Mouse (Mus musculus) stomach, embryonic 14.5 days (tissue): Measurements from ENCODE around the gene Cacng8. TPM values are rescaled to one million over a fixed set of nuclear protein-coding genes. Genes with fewer than 3 reads are reported as not detected.

ENCODE experiments used
- ATAC-seq: fragments of 200-750 bp; cut with Nextera tagmentation; 2 replicates; pipeline ENCODE4 v1.8.0; 2017; ENCODE audit warnings: low read depth, moderate TSS enrichment; ENCODE audit not compliant: insufficient number of reproducible peaks, insufficient read depth, low FRiP score
- H3K27ac ChIP-seq: fragments of 300-500 bp; sonication (generic); 2 replicates; pipeline ENCODE4 v1.5.1; 2014; ENCODE audit warnings: mild to moderate bottlenecking, low read length, moderate library complexity, mixed read lengths
- H3K27me3 ChIP-seq: fragments of 300-500 bp; sonication (generic); 2 replicates; pipeline ENCODE4 v1.6.1; 2014; ENCODE audit warnings: low read length, control low read depth, mixed read lengths; ENCODE audit not compliant: control insufficient read depth, insufficient read depth
- H3K36me3 ChIP-seq: fragments of 300-500 bp; sonication (generic); 2 replicates; pipeline ENCODE4 v1.6.1; 2014; ENCODE audit warnings: mild to moderate bottlenecking, control low read depth, low read length, moderate library complexity, mixed read lengths; ENCODE audit not compliant: control insufficient read depth, insufficient read depth
- H3K4me1 ChIP-seq: fragments of 300-500 bp; sonication (generic); 2 replicates; pipeline ENCODE4 v1.6.1; 2014; ENCODE audit warnings: low read length, control low read depth, mixed read lengths; ENCODE audit not compliant: control insufficient read depth, insufficient read depth
- H3K4me2 ChIP-seq: fragments of 300-500 bp; sonication (generic); replicated peaks from 2 replicates; pipeline ENCODE4 v1.6.1; 2014; ENCODE audit warnings: low read depth, low read length, control low read depth
- H3K4me3 ChIP-seq: fragments of 300-500 bp; sonication (generic); 2 replicates; pipeline ENCODE4 v1.5.1; 2014; ENCODE audit warnings: low read depth, low read length, control low read depth
- H3K9ac ChIP-seq: fragments of 300-500 bp; sonication (generic); replicated peaks from 2 replicates; pipeline ENCODE4 v1.6.1; 2014; ENCODE audit warnings: low read depth, mild to moderate bottlenecking, control low read depth, low read length, moderate library complexity, mixed read lengths
- H3K9me3 ChIP-seq: fragments of 300-500 bp; sonication (generic); 2 replicates; pipeline ENCODE4 v1.6.1; 2016; ENCODE audit warnings: low read depth, low read length, control low read depth; ENCODE audit not compliant: control insufficient read depth
- WGBS: fragments of 180-500 bp; shearing (Covaris S2); extraction: QIAGEN DNeasy Blood & Tissue Kit; methylation state at CpG from one replicate; pipeline ENCODE4 v1.1.7; 2014; 5-methylcytosine and 5-hydroxymethylcytosine counted together
- polyA plus RNA-seq: library from polyadenylated mRNA; unstranded; fragments of >200 nt; fragmentation: Nextera tagmentation; extraction: Ambion mirVana; gene quantifications from 2 replicates; pipeline ENCODE4 v1.2.1, GENCODE M21; 2014

The Cacng8 gene
- polyA plus RNA-seq, 1 experiment from 2014 or later, result 2.8 TPM

DNA sequence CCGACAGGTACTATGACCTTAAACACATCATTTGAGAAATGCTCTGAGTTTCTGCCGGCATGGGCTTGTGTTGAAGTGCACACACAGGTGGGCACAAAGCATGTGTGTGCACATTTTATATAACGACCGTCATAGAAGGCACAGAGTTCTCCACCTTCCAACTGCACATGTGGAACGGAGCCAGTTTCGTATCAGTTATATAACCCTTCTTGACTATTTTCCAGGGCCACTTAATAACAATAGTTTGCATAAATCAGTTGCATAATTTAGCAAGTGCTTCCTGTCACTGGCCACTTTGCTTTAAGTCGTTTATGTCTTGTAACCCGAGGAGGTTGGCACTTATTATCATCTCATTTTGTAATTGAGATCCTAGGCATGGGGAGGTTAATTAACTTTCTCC lies 16.7 kb upstream of the Cacng8 start:
- no peaks in the 10 kb centered on the region for H3K36me3 ChIP-seq
- no peak overlapping the region for H3K27ac ChIP-seq
- no peaks in the 10 kb centered on the region for H3K4me1 ChIP-seq
- no peaks in the 10 kb centered on the region for H3K27me3 ChIP-seq
- 83% methylated on average over 8 of the region's 8 CpGs for WGBS
- no peak overlapping the region for H3K4me3 ChIP-seq
- H3K4me2 ChIP-seq, result no peak overlapping the region
- no peaks in the 10 kb centered on the region for H3K9me3 ChIP-seq
- ATAC-seq, result no peak
- no peak overlapping the region for H3K9ac ChIP-seq

DNA sequence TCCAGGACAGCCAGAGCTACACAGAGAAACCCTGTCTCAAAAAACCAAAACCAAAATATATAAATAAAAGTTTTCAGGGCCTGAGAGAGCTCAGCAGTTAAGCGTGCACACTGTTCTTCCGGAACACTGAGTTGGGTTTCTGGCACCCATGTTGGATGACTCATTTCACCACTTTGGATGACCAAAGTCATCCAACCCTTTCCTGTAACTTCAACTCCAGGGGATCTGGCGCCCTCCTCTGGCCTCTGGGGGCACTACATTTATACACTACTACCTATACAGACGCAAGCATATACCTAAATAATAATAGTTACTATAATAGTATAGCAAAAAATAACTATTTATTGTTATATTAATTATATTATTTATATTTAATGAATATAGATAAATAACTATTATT lies 13.7 kb upstream of the Cacng8 start:
- 53% methylated on average over 4 of the region's 4 CpGs for WGBS
- H3K9me3 ChIP-seq, result no peaks in the 10 kb centered on the region
- ATAC-seq, result no peak
- no peak overlapping the region for H3K4me2 ChIP-seq
- H3K4me3 ChIP-seq, result no peak overlapping the region
- no peaks in the 10 kb centered on the region for H3K4me1 ChIP-seq
- H3K9ac ChIP-seq, result no peak overlapping the region
- H3K36me3 ChIP-seq, result no peaks in the 10 kb centered on the region
- no peaks in the 10 kb centered on the region for H3K27me3 ChIP-seq
- no peak overlapping the region for H3K27ac ChIP-seq

DNA sequence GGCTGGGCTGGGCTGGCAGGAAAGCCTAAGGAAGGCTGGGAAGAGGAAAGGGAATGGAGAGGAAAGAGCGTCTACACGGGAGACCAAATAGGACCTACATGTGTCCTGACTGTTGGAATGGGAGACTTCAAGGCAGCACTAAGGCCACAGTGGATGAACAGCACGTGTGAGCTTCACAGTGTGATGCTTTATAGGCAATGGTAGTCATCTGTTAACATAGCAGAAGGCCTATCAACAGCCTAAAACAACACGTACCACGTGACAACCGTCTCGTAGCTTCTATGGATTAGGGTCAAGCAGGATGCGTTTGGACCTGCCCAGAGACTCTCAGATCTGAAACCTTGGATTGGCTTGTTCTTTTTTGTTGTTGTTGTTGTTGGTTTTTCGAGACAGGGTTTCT lies 8.4 kb upstream of the Cacng8 start:
- H3K4me2 ChIP-seq, result no peak overlapping the region

DNA sequence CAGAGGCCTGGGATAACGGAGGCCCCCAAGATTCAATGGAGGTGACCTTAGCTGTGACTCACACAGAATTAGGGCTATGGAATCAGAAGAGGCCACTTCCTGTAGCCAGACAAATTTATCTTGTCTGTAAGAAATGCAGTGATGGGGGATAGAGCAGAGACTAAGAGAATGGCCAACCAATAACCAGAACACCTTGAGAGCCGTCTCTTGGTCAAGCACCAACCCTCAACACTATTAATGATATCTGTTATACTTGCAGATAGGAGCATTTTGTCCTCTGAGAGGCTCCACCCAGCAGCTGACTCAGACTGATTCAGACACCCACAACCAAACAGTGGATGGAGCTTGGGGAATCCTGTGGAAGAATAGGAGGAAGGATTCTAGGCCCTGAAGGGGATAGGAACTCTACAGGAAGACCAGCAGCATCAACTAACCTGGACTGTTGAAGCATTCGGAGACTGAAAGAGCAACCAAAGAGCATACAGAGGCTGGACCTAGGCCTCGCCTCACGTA lies 5.6 kb upstream of the Cacng8 start:
- no peak for ATAC-seq
- WGBS, result 89% methylated on average over 5 of the region's 5 CpGs
- no peak overlapping the region for H3K27ac ChIP-seq
- no peaks in the 10 kb centered on the region for H3K36me3 ChIP-seq
- no peak overlapping the region for H3K4me3 ChIP-seq
- H3K27me3 ChIP-seq, result no peaks in the 10 kb centered on the region
- H3K4me1 ChIP-seq, result no peaks in the 10 kb centered on the region
- H3K4me2 ChIP-seq, result no peak overlapping the region
- no peak overlapping the region for H3K9ac ChIP-seq
- no peaks in the 10 kb centered on the region for H3K9me3 ChIP-seq

More for the DNA sequence above, 8.4 kb upstream of the Cacng8 start:
- no peaks in the 10 kb centered on the region for H3K36me3 ChIP-seq
- no peak overlapping the region for H3K4me3 ChIP-seq
- H3K9ac ChIP-seq, result no peak overlapping the region
- no peaks in the 10 kb centered on the region for H3K4me1 ChIP-seq
- 82% methylated on average over 9 of the region's 9 CpGs for WGBS
- H3K27ac ChIP-seq, result no peak overlapping the region
- no peak for ATAC-seq
- no peaks in the 10 kb centered on the region for H3K27me3 ChIP-seq
- H3K9me3 ChIP-seq, result no peaks in the 10 kb centered on the region

DNA sequence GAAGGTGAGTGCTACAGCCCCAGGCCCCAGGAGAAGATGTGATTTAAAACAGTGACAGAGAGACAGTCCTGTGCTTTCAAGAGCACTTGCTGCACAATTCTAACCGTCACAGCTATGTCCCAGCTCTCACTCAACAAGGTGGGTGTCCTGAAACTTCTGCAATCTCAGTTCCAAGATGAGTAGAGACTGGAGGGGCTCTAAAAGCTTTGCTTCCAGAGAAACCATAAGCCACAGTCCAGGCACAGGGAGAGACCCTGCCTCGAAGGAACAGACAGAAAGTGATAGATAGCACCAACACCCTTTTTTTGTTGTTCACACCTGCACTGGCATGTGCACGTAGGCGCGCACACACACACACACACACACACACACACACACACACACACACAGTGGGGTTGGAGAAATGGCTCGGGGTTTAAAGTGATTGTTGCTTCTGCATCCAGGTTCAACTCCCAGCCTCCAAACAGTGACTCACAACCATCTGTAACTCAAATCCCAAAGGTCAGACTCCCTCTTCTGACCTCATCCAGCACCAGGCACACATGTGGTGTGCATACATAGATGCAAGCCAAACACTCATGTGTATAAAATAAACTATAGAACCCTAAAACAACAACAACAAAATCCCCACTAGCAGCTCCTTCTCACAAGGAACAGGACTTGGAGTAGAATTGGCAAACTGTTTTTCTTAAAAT lies 4.3 kb upstream of the Cacng8 start:
- WGBS, result 71% methylated on average over 6 of the region's 6 CpGs

DNA sequence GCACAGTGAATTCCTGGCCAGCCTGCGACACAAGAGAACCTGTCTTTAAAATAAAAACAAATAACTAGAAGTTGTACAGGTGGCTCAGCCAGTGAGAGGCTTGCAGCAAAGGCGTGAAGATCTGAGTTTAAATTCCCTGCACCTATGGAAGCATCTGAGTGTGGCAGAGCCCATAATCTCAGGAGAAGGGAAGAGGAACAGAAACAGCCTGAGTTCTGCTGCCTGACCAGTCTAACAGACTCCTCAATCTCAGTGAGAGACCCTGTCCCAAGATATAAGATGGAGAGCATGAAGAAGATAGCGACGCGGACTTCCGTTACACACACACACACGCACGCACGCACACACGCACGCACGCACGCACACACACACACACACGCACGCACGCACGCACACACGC lies 2.7 kb upstream of the Cacng8 start:
- no peak overlapping the region for H3K4me3 ChIP-seq
- 74% methylated on average over 18 of the region's 18 CpGs for WGBS
- H3K27ac ChIP-seq, result no peak overlapping the region
- no peak overlapping the region for H3K9ac ChIP-seq
- H3K4me1 ChIP-seq, result no peaks in the 10 kb centered on the region; the same call in 1 of the 2 replicates
- no peak overlapping the region for H3K4me2 ChIP-seq
- no peaks in the 10 kb centered on the region for H3K27me3 ChIP-seq
- no peaks in the 10 kb centered on the region for H3K9me3 ChIP-seq
- no peaks in the 10 kb centered on the region for H3K36me3 ChIP-seq
- no peak for ATAC-seq

More for the DNA sequence above, 4.3 kb upstream of the Cacng8 start:
- Histone ChIP-seq H3K9me3 (no peaks in the 10 kb centered on the region), H3K9ac (no peak overlapping the region), H3K36me3 (no peaks in the 10 kb centered on the region), H3K27me3 (no peaks in the 10 kb centered on the region), H3K4me1 (no peaks in the 10 kb centered on the region), H3K4me3 (no peak overlapping the region), H3K27ac (no peak overlapping the region), H3K4me2 (no peak overlapping the region)
- no peak for ATAC-seq

DNA sequence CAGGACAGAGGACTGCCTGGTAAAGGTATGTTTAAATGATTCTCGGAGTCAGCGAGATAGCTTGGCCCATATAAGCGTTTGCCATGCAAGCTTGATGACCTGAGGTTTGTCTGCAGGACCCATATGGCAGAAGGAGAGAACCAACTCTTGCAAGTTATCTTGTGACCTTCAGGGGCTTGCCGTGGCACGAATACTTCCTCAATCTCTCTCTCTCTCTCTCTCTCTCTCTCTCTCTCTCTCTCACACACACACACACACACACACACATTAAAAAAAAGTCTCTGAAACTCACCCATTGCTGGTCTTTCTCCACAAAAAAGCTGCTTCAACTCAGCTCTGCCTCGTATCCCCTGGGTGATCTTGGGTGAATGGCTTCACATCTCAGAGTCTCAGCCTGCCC lies 1.6 kb upstream of the Cacng8 start:
- H3K36me3 ChIP-seq, result no peaks in the 10 kb centered on the region
- H3K4me3 ChIP-seq, result no peak overlapping the region
- no peaks in the 10 kb centered on the region for H3K9me3 ChIP-seq
- no peaks in the 10 kb centered on the region for H3K27me3 ChIP-seq
- H3K9ac ChIP-seq, result no peak overlapping the region
- 54% methylated on average over 6 of the region's 6 CpGs for WGBS
- H3K4me1 ChIP-seq, result no peaks in the 10 kb centered on the region; the same call in 1 of the 2 replicates
- H3K27ac ChIP-seq, result no peak overlapping the region
- H3K4me2 ChIP-seq, result no peak overlapping the region
- ATAC-seq, result no peak

DNA sequence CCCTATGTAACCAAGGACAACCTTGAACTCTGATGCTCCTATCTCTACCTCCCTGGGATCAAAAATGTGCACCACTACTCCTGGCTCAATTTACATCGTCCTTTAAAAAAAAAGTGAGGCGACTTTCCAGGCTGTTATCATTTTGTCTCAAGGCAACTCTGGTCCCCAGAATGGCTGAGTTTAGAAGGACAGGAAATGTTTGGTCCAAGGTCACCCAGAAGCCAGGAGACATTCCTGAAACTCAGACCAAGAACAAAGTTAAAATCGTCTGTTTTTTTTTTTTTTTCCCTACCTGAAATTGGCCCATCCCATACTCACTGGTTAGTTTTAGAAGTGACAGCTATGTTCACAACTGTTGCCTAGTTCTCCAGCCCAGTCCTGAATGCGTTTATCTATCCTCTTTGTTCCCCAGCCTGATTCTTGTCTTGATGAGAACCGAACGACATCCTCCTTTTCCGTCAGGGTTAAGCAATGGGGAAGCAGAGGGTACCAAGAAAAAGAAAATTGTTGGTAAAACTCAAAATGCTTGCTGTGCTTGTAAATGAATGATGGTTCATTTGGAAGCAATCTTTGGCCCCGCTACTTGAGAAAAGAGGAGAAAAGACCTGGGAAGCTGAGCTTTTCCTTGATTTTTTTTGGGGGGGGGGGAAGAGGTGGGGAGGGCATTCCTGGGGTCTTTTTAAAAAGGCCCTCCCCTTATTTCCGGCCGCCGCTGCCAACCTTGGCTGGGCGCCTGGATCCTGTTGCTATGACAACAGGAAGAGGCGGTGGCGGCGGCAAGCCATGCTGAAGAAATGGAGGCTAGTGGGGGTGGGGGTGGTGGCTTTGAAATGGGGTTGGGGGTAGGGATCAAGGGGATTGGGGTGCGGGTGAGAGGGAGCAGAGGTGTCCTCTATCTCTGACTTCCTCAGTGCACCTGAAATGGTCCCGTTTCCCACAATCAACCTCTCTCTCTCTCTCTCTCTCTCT lies 755 bp upstream of the Cacng8 start:
- no peaks in the 10 kb centered on the region for H3K9me3 ChIP-seq
- no peak overlapping the region for H3K9ac ChIP-seq
- no peak for ATAC-seq
- peak overlapping the region; percentile 45 for H3K4me2 ChIP-seq
- 1% methylated on average over 17 of the region's 17 CpGs for WGBS
- no peaks in the 10 kb centered on the region; the same call in 1 of the 2 replicates for H3K4me1 ChIP-seq
- no peaks in the 10 kb centered on the region for H3K36me3 ChIP-seq
- H3K27ac ChIP-seq, result no peak overlapping the region
- H3K4me3 ChIP-seq, result peak overlapping the region; percentile 21
- H3K27me3 ChIP-seq, result no peaks in the 10 kb centered on the region
